Mouse (Mus musculus): ENCODE data around the gene Plekha6. TPM values are rescaled to one million over a fixed set of nuclear protein-coding genes. Genes with fewer than 3 reads are reported as not detected.

The Plekha6 gene
- polyA plus RNA-seq, 1 experiment from 2014 or later = 4.6 TPM

DNA sequence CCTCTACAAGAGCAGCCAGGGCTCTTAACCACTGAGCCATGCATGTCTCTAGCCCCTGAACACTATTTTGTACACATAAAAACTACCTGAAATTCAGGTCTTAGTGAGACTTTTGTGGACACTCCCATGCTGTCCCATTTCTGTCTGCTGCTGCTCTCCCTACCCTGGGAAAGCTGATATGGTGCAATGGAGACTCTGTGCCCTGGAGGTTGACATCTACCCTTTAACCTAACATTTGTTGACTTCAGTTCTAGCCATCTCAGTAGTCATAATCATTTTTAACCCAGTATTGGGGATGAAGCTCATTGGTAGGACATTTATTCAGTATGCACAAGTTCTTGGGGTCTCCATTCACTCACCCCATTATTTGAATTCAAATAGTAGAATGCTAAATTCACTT, 60.7 kb downstream of the Plekha6 start:
- 0 out of 2 replicates have a peak, but pooled peaks cover 10% of the 10 kb centered on the region for H3K27me3 ChIP-seq
- no peaks in the 10 kb centered on the region for H3K9me3 ChIP-seq
- no peaks in the 10 kb centered on the region for H3K36me3 ChIP-seq
- peaks cover 48% of the 10 kb centered on the region for H3K4me1 ChIP-seq
- no peak overlapping the region for H3K9ac ChIP-seq
- ATAC-seq (ENCODE audit: insufficient number of reproducible peaks, low FRiP score, low TSS enrichment, low read depth) = no peak
- H3K4me3 ChIP-seq = no peak overlapping the region
- no peak overlapping the region for H3K27ac ChIP-seq
- H3K4me2 ChIP-seq = no peak overlapping the region

DNA sequence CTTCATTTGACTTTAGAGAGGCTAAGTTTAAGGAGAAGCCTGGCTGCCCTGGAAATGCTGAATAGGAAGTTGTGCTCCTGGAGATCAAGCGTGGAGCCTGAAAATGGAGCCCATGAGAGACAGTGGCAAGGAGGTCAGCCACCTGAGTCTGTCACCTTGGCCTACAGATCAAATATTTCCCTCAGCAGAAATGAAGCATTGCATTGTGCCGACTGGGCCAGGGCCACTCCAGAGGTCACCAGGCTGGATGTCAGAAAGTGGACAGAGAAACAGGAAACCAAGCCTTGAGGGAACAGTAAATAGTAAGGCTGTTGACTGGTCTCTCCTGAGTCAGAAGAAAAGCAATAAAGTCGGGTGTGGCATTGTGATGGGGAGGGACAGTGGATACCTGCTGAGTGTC, 61.1 kb downstream of the Plekha6 start:
- Histone ChIP-seq H3K9ac (no peak overlapping the region), H3K4me1 (peaks cover 51% of the 10 kb centered on the region), H3K27ac (no peak overlapping the region), H3K9me3 (no peaks in the 10 kb centered on the region), H3K27me3 (0 out of 2 replicates have a peak, but pooled peaks cover 10% of the 10 kb centered on the region), H3K4me3 (no peak overlapping the region), H3K36me3 (no peaks in the 10 kb centered on the region), H3K4me2 (no peak overlapping the region)
- WGBS = 65% methylated on average over 3 of the region's 3 CpGs
- no peak for ATAC-seq (ENCODE audit: insufficient number of reproducible peaks, low FRiP score, low TSS enrichment, low read depth)

DNA sequence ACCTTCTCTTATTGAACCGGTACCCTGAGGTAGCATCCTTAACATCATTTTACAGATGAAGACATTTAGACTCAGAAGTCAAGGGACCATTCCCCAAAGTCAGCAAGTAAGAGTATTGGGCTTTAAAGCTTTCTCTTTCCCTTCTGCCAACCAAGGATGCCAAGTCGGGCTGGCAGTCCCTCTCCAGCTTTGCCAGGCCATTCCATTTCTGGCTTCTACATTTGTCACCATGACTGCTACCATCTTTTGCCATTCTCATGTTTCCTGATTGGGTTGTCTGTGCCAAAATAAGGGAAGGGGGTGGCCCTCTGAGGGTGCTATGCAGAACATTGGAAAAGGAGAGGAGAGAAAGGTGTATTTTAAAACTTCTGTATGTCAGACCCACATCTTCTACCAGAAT, 61.6 kb downstream of the Plekha6 start:
- no peak overlapping the region for H3K27ac ChIP-seq
- no peak overlapping the region for H3K4me3 ChIP-seq
- 79% methylated on average over 2 of the region's 2 CpGs for WGBS
- 0 out of 2 replicates have a peak, but pooled peaks cover 10% of the 10 kb centered on the region for H3K27me3 ChIP-seq
- no peak for ATAC-seq (ENCODE audit: insufficient number of reproducible peaks, low FRiP score, low TSS enrichment, low read depth)
- no peak overlapping the region for H3K9ac ChIP-seq
- no peaks in the 10 kb centered on the region for H3K9me3 ChIP-seq
- no peaks in the 10 kb centered on the region for H3K36me3 ChIP-seq
- H3K4me1 ChIP-seq = peaks cover 51% of the 10 kb centered on the region
- H3K4me2 ChIP-seq = no peak overlapping the region

DNA sequence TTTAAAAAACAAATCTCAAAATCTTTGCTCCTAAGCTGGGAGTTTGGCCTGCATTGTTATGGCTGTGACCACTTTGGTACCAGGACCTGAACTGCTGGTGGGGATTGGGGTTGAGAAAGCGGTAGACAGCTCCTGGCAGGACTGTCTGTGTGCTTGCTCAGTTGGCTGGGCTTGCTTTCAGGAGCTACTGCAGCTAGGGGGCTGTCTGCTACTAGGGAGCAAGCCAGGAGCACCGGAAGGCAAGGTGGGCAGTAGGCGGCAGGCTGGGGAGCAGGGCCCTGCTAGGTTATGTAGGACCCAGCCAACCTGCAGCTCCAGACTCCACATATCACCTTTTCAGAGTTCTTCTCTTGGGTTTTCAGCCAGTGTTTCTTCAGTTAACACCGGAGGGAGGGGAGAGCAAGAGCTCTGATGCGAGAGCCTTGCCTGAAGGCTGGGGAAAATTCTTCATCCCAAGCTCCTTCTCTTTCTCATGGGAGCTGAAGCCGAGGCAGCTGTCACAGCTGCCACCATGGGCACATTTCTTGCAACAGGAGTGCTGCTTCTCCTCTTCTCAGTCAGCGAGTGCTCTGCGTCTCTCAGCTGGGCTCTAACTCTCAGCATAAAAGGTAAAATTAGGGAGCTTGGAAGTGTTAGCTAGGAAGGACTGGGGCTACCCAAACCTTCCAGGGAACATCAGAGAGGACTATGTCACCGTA, 62.1 kb downstream of the Plekha6 start:
- WGBS = 33% methylated on average over 9 of the region's 9 CpGs
- H3K4me2 ChIP-seq = no peak overlapping the region
- peak overlapping the region; percentile 65 for H3K27ac ChIP-seq

DNA sequence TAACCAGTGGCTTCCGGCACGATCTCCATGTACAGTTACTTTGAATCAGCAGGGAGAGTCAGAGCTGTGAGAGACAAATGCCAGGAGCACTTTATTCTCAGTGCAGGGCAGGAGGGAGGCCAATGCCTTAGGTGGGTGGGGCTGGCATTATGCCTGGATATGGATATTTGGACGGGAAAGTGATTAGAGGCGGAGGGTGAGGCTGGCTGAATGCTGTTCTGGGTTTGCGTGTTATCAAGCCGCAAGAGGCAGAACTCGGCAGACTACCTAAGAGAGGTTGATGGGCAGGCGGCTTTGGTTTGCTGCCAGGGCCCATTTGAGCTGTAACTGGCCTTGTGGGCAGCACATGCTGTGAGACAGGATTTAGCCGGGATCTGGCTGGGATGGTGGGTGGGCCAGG, 62.9 kb downstream of the Plekha6 start:
- Histone ChIP-seq H3K9ac (no peak overlapping the region), H3K27me3 (0 out of 2 replicates have a peak, but pooled peaks cover 10% of the 10 kb centered on the region), H3K4me2 (0 out of 2 replicates have a peak overlapping the region, but pooled peaks have one; percentile 8), H3K36me3 (no peaks in the 10 kb centered on the region), H3K9me3 (no peaks in the 10 kb centered on the region), H3K4me1 (peaks cover 51% of the 10 kb centered on the region), H3K27ac (peak overlapping the region; percentile 65; the same call in 1 of the 2 replicates), H3K4me3 (no peak overlapping the region)
- no peak for ATAC-seq (ENCODE audit: insufficient number of reproducible peaks, low FRiP score, low TSS enrichment, low read depth)
- 14% methylated on average over 9 of the region's 9 CpGs for WGBS

More for the DNA sequence above, 62.1 kb downstream of the Plekha6 start:
- no peak for ATAC-seq (ENCODE audit: insufficient number of reproducible peaks, low FRiP score, low TSS enrichment, low read depth)
- Histone ChIP-seq H3K9me3 (no peaks in the 10 kb centered on the region), H3K4me1 (peaks cover 51% of the 10 kb centered on the region), H3K4me3 (no peak overlapping the region), H3K36me3 (no peaks in the 10 kb centered on the region), H3K27me3 (0 out of 2 replicates have a peak, but pooled peaks cover 10% of the 10 kb centered on the region), H3K9ac (no peak overlapping the region)

DNA sequence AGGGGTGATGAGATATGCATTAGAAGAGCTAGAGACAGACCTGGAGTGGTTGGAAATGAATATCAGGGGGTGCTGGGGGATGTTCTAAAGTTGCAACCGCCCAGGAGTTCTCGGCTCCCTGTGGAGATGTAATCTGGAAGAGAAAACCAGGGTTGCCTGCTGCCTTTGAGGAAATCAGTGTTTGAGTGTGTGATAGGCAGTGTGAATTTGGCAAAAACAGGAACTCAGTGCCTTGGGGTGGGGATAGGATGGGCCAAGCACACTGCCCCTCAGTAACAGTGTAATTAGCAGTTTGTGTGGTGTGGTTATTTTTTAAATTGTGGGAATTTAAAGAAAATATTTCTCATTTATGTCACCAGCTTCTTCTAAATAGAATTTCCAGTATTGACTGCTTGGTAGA, 63.4 kb downstream of the Plekha6 start:
- peaks cover 50% of the 10 kb centered on the region for H3K4me1 ChIP-seq
- H3K9ac ChIP-seq = no peak overlapping the region
- H3K4me2 ChIP-seq = no peak overlapping the region
- H3K27ac ChIP-seq = peak overlapping the region; percentile 65; the same call in 1 of the 2 replicates
- H3K36me3 ChIP-seq = no peaks in the 10 kb centered on the region
- 37% methylated on average over 2 of the region's 2 CpGs for WGBS
- H3K9me3 ChIP-seq = no peaks in the 10 kb centered on the region
- no peak for ATAC-seq (ENCODE audit: insufficient number of reproducible peaks, low FRiP score, low TSS enrichment, low read depth)
- H3K27me3 ChIP-seq = 0 out of 2 replicates have a peak, but pooled peaks cover 10% of the 10 kb centered on the region
- no peak overlapping the region for H3K4me3 ChIP-seq

DNA sequence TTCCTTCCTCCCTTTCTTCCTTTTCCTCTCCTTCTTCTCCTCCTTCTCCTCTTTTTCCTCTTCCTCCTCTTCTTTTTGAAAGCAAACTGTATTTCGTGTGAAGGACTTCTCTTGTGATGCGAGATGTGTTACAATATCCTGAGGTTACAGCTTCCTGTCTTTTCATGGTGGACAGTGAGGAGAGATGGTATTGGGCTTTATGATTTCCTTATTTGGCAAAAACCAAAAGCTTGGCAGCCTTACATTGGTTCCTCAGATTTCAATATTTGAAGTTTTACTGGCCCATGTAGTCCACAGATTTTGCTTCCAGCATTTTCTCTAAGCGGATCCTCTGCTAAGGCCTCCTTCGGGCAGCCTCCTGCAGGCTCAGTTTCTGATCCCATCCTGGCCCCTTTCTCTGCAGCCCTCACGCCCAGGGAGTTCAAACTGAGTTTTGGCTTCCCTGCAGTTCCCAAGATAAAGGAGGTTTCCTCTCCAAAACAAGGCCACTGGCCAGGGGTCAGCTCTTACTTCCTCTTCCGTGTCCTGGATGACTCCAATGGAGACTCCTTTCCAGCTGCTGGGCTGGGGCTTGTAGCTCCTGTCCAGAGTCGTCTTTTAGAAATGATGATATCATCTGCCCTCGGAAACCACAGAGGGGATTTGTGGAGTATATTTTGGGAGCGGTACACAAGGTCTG, 64.9 kb downstream of the Plekha6 start:
- Histone ChIP-seq H3K4me1 (peaks cover 45% of the 10 kb centered on the region), H3K36me3 (no peaks in the 10 kb centered on the region), H3K4me3 (no peak overlapping the region), H3K9ac (no peak overlapping the region), H3K9me3 (no peaks in the 10 kb centered on the region), H3K27ac (no peak overlapping the region; the same call in 1 of the 2 replicates), H3K27me3 (0 out of 2 replicates have a peak, but pooled peaks cover 10% of the 10 kb centered on the region), H3K4me2 (no peak overlapping the region)
- 58% methylated on average over 9 of the region's 9 CpGs for WGBS
- no peak for ATAC-seq (ENCODE audit: insufficient number of reproducible peaks, low FRiP score, low TSS enrichment, low read depth)

DNA sequence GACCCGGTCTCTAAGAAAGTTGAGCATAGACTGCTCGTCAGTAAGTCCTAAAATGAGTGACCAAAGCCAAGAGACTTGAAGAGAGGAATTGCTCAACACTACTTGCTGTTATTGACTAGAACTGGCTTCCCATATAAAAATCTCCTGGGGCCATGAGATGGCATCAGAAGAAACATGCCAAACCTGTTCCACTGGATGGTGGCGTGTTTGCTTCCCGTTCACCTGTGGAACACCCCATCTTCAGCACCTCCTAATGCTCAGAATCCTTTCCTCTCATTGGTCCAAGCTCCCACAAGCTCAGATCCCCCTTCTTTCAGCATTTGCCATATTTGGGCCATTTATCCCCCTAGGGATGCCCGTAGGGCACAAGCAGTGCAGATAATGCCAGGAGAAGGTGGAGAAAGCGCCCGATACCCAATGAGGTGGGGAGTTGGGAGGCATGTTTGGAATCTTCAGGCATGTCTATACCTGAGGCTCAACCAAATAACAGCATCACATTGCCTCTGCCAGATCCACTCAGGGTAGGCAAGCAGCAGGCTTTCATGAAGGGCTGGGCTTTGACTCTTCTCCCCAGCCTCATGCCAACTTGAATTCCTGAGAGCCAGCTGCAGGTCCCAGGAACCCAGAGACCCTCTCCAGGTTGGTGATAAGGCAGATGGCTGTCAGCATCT, 67.6 kb downstream of the Plekha6 start:
- H3K9ac ChIP-seq = no peak overlapping the region
- H3K4me1 ChIP-seq = peaks cover 34% of the 10 kb centered on the region
- no peaks in the 10 kb centered on the region for H3K9me3 ChIP-seq
- no peak overlapping the region for H3K4me3 ChIP-seq
- no peak overlapping the region for H3K4me2 ChIP-seq
- 78% methylated on average over 7 of the region's 7 CpGs for WGBS
- no peaks in the 10 kb centered on the region for H3K36me3 ChIP-seq
- ATAC-seq (ENCODE audit: insufficient number of reproducible peaks, low FRiP score, low TSS enrichment, low read depth) = no peak
- H3K27me3 ChIP-seq = no peaks in the 10 kb centered on the region
- H3K27ac ChIP-seq = no peak overlapping the region

DNA sequence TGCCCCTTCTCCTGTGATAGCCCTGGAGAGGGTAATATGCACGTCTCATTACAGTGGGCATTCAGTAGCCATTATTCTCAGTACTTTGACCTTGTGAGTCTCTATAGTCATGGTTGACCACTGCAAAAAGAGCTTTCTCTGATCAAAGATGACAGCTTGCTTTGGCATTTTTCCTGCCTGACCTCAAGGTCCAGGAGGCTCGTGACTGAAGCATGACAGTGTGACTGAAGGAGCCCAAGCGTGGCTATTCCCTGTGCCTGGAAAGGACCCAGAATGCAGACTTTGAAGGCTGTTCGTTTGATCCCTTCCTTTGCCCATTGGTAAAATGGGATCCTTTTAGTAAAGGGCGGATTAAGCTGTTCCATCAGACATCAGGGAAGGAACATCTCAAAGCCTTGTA, 71.9 kb downstream of the Plekha6 start:
- H3K4me2 ChIP-seq = no peak overlapping the region
- H3K9me3 ChIP-seq = no peaks in the 10 kb centered on the region
- no peak overlapping the region for H3K9ac ChIP-seq
- H3K4me3 ChIP-seq = no peak overlapping the region
- 73% methylated on average over 5 of the region's 5 CpGs for WGBS
- H3K27ac ChIP-seq = no peak overlapping the region
- H3K4me1 ChIP-seq = peaks cover 41% of the 10 kb centered on the region
- ATAC-seq (ENCODE audit: insufficient number of reproducible peaks, low FRiP score, low TSS enrichment, low read depth) = no peak
- H3K27me3 ChIP-seq = no peaks in the 10 kb centered on the region
- no peaks in the 10 kb centered on the region for H3K36me3 ChIP-seq

DNA sequence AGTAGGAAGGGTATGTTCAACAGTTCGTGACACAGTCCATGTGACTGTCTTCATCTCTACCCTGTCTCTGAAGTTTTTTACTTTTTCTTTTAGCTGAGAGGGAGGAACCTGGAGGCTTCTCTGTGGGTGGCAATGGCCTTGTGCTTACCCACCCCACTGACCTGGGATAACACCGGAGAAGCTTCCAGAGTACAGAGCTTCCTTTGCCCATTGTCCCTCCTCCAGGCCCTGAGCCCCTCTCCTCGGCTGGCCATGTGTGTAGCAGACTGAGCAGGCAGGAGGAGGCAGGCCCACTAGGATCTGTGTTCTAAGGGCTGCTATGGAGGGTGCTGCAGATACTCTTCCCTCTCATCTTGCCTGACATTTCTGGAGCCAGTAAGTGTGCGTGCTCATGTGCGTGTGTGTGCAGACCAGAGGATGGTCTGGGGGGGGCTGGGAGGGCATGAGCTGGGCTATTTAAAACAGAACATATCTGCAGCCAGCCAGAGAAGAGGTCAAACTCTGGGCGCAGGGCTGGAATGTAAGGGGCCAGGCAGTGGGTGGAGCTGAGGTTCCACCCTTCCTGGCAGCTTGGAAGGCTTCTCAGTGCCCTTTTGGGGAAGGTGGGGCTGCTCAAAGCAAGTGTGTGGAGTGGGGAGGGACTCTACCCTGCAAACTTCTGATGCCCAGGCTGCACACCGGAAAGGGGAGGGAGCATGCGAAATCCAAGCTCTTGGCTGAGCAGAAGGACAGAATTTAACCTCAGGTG, 72.9 kb downstream of the Plekha6 start:
- H3K4me1 ChIP-seq = peaks cover 47% of the 10 kb centered on the region
- H3K9ac ChIP-seq = no peak overlapping the region
- H3K27me3 ChIP-seq = no peaks in the 10 kb centered on the region

DNA sequence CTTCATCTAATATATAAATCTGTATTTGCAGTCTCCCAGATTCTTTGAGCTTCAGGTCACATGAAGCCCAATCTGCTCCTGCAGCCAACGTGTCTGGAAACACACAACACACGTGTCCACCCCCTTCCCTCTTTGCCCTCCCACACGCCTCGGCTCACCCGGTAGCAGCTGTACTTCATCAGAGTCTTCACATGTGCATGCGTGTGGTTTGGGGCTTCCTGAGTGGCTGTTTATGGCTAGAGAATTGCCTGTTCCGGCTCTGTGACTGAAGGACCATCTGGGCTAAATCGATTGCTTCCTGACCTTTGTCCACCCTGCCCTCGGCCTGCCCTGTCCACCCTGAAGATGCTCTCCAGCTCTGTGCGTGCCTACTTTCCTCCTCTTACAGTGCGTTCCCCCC, 73.7 kb downstream of the Plekha6 start:
- Histone ChIP-seq H3K9me3 (no peaks in the 10 kb centered on the region), H3K27me3 (no peaks in the 10 kb centered on the region), H3K4me3 (no peak overlapping the region), H3K36me3 (no peaks in the 10 kb centered on the region), H3K27ac (peak overlapping the region; percentile 63; the same call in 1 of the 2 replicates), H3K4me1 (peaks cover 47% of the 10 kb centered on the region), H3K9ac (no peak overlapping the region), H3K4me2 (0 out of 2 replicates have a peak overlapping the region, but pooled peaks have one; percentile 14)
- 13% methylated on average over 11 of the region's 11 CpGs for whole genome bisulfite sequencing
- no peak for ATAC-seq (ENCODE audit: insufficient number of reproducible peaks, low FRiP score, low TSS enrichment, low read depth)

More for the DNA sequence above, 72.9 kb downstream of the Plekha6 start:
- no peaks in the 10 kb centered on the region for H3K9me3 ChIP-seq
- no peak overlapping the region for H3K4me3 ChIP-seq
- peak; percentile 76; the same call in 1 of the 2 replicates for ATAC-seq (ENCODE audit: insufficient number of reproducible peaks, low FRiP score, low TSS enrichment, low read depth)
- 22% methylated on average over 8 of the region's 8 CpGs for WGBS
- H3K36me3 ChIP-seq = no peaks in the 10 kb centered on the region
- H3K4me2 ChIP-seq = 0 out of 2 replicates have a peak overlapping the region, but pooled peaks have one; percentile 7
- peak overlapping the region; percentile 63 for H3K27ac ChIP-seq
